Mouse (Mus musculus) embryonic fibroblast, embryonic 13.5 days (primary cell): ENCODE results near the gene Rbfox3. TPM values are rescaled to one million over a fixed set of nuclear protein-coding genes. Genes with fewer than 3 reads are reported as not detected.

Experiments
- H3K27ac ChIP-seq: 2 replicates; pipeline ENCODE4 v1.5.1; 2012; ENCODE audit warnings: low read length, control low read depth, inconsistent platforms; ENCODE audit not compliant: insufficient read depth
- H3K4me1 ChIP-seq: 2 replicates; pipeline ENCODE4 v1.6.1; 2011; ENCODE audit warnings: low read length; ENCODE audit not compliant: control insufficient read depth, insufficient read depth
- H3K4me3 ChIP-seq: 2 replicates; pipeline ENCODE4 v1.5.1; 2011; ENCODE audit warnings: mild to moderate bottlenecking, control low read depth, low read length; ENCODE audit not compliant: insufficient read depth
- CTCF ChIP-seq: IDR thresholded peaks from 2 replicates; pipeline ENCODE4 v1.5.1; 2011; ENCODE audit warnings: mild to moderate bottlenecking, control low read depth, low read length, moderate library complexity, borderline replicate concordance; ENCODE audit not compliant: insufficient read depth
- POLR2A ChIP-seq: IDR thresholded peaks from 2 replicates; pipeline ENCODE4 v1.6.1; 2011; ENCODE audit warnings: low read depth, mild to moderate bottlenecking, control low read depth, low read length, moderate library complexity
- polyA plus RNA-seq: library from polyadenylated mRNA; stranded (reverse); fragments of >200 nt; gene quantifications from 2 replicates; pipeline ENCODE4 v1.2.4, GENCODE M21; 2011; ENCODE audit warnings: low read depth; ENCODE audit not compliant: missing spikeins, insufficient read length

Rbfox3 gene
- polyA plus RNA-seq, 1 experiment: not detected

DNA sequence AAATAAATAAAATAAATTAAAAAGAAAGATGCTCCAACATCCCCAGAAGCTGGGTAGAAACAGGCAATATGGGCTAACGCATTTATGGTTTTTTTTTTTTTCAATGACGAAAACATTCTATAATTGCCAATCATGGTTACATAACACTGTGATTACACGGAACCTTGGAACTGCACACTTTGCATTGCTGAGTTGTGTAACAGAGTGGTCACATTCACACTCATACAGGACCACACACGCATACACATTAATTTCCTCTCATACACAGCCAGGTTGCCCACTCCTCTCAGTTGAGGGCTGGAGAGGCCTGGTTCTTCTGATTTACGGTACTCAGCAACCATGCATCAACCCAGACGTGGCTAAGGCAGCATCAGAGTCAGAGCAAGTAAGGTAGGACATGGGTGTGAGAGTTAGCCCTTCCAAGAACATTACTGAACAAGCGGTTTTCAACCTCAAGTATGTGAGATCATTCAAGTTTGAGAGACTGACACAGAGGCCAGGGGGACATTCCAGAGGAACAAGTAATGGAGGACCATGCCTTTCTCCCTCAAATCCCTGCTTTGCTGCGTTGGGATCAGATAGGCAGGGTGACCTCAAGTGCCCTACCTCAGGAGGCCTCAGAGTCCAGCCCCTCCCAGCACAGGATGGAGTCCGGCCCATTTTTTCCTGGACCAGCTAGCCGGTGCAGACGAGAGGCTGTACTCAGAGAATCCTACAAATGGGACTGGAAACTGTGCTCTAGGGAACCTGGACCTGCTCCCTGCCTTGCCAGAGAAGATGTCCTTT lies 457.3 kb downstream of the Rbfox3 start:
- H3K4me3 ChIP-seq: no peak overlapping the region
- H3K4me1 ChIP-seq: no peaks in the 10 kb centered on the region
- TF ChIP-seq CTCF (no peak), POLR2A (no peak)
- H3K27ac ChIP-seq: no peak overlapping the region

DNA sequence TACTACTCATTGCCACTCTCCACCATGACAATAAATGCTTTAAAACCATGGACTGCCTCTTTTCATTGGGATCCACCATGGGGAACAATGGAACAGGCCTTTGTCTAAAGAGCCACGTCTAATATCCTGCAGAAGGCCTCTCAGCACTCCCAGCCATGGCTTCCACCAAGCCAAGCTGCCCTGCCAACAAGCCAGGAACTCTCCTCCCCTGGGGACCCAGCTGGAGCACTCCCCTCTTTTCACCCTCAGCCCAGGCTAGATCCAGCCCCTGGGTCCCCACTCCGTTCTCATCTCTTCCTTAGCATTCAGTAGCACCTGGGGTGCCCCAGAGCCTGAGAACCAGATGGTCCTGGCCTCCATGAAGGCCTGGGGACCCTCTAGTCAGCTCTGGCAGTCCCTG lies 458.4 kb downstream of the Rbfox3 start:
- TF ChIP-seq POLR2A (no peak), CTCF (no peak)
- no peak overlapping the region for H3K27ac ChIP-seq
- H3K4me1 ChIP-seq: no peaks in the 10 kb centered on the region
- H3K4me3 ChIP-seq: no peak overlapping the region

GRCm38 (mm10) chr11:118451211-118451610 lies 460.2 kb downstream of the Rbfox3 start:
- H3K4me1 ChIP-seq: no peaks in the 10 kb centered on the region
- TF ChIP-seq CTCF (no peak), POLR2A (no peak)
- H3K27ac ChIP-seq: no peak overlapping the region
- no peak overlapping the region for H3K4me3 ChIP-seq

- H3K4me3 ChIP-seq: no peak overlapping the region
- TF ChIP-seq CTCF (no peak), POLR2A (no peak)
- no peak overlapping the region for H3K27ac ChIP-seq
- no peaks in the 10 kb centered on the region for H3K4me1 ChIP-seq
These were observed 463.0 kb downstream of the Rbfox3 start for GRCm38 (mm10) chr11:118448385-118448784.

DNA sequence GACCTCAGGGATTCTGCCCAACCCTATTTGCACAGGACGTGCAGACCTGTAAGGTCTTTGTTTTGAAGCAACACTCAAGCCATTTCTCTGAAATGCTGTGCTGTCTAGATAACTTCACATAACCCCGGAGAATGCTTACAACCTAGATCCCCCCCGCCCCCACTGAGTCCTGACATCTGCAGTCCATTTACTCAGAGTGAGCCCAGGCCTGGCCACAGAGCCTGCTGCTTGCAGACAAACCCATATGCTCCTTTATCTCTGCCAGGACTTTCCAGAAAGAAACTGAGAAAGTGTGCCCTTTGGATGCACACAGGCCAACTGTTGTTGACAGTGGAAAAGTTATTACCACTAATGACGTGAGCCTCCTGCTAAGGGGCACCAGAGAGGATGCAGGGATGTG lies 464.1 kb downstream of the Rbfox3 start:
- H3K27ac ChIP-seq: no peak overlapping the region
- H3K4me3 ChIP-seq: no peak overlapping the region
- TF ChIP-seq CTCF (no peak), POLR2A (no peak)
- H3K4me1 ChIP-seq: no peaks in the 10 kb centered on the region

DNA sequence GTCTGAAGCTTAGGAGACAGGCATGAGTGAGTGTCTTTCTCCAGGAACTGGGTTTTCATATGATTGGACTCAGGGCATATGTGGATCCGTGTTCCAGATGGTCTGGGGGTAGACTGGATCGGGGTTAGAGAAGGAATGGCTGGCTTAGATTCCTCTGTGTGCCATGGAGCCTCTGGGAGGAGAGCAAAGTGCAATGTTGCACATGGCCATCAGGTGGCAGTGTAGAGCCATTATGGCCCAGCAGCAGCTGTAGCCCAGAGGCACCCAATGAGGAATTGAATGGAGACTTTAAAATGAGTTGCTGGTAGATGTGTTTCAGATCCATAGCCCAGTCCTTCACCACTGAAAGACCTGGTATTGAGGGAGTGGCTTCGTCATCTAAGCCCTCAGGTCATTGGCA lies 465.6 kb downstream of the Rbfox3 start:
- TF ChIP-seq CTCF (peak; percentile 94; the same call in 1 of the 2 replicates), POLR2A (no peak)
- Histone ChIP-seq H3K4me3 (no peak overlapping the region), H3K4me1 (no peaks in the 10 kb centered on the region), H3K27ac (no peak overlapping the region)

GRCm38 (mm10) chr11:118443201-118443970 lies 468.0 kb downstream of the Rbfox3 start:
- Histone ChIP-seq H3K27ac (no peak overlapping the region), H3K4me3 (no peak overlapping the region), H3K4me1 (peaks cover 2% of the 10 kb centered on the region)
- TF ChIP-seq POLR2A: no peak
- TF ChIP-seq CTCF: peak; percentile 73

GRCm38 (mm10) chr11:118442691-118443090 lies 468.7 kb downstream of the Rbfox3 start:
- H3K4me3 ChIP-seq: no peak overlapping the region
- peaks cover 3% of the 10 kb centered on the region for H3K4me1 ChIP-seq
- no peak for TF ChIP-seq POLR2A
- no peak for TF ChIP-seq CTCF
- H3K27ac ChIP-seq: no peak overlapping the region

Other genes with a start within 250 kb of the Rbfox3 start
- not detected in 2 replicates for gene Enpp7, start 76.6 kb upstream of the Rbfox3 start, polyA plus RNA-seq
- 4.7 and 6.9 TPM in 2 replicates for gene Cbx2, start 111.4 kb upstream of the Rbfox3 start, polyA plus RNA-seq
- gene Cbx8, start 129.4 kb upstream of the Rbfox3 start, polyA plus RNA-seq: 3.9 and 4.2 TPM in 2 replicates
- gene Cbx4, start 174.6 kb upstream of the Rbfox3 start, polyA plus RNA-seq: 11.2 and 11.8 TPM in 2 replicates